Mouse (Mus musculus) liver, embryonic 16.5 days (tissue): ENCODE results near the gene Fbxl22. TPM values are rescaled to one million over a fixed set of nuclear protein-coding genes. Genes with fewer than 3 reads are reported as not detected.

Experiments used
- ATAC-seq: fragments of 200-750 bp; cut with Nextera tagmentation; 2 replicates; pipeline ENCODE4 v1.8.0; 2017; ENCODE audit warnings: low read depth, mild to moderate bottlenecking, moderate number of reproducible peaks, moderate library complexity
- H3K27ac ChIP-seq: fragments of 300-500 bp; sonication (generic); 2 replicates; pipeline ENCODE4 v1.5.1; 2014; ENCODE audit warnings: mild to moderate bottlenecking, low read length
- H3K27me3 ChIP-seq: fragments of 300-500 bp; sonication (generic); 2 replicates; pipeline ENCODE4 v1.6.1; 2014; ENCODE audit warnings: low read depth, low read length, mixed read lengths; ENCODE audit not compliant: control insufficient read depth, insufficient read depth
- H3K36me3 ChIP-seq: fragments of 300-500 bp; sonication (generic); 2 replicates; pipeline ENCODE4 v1.6.1; 2014; ENCODE audit warnings: mild to moderate bottlenecking; ENCODE audit not compliant: control insufficient read depth, insufficient read depth
- H3K4me1 ChIP-seq: fragments of 300-500 bp; sonication (generic); 2 replicates; pipeline ENCODE4 v1.6.1; 2014; ENCODE audit warnings: low read depth, low read length, mixed read lengths; ENCODE audit not compliant: control insufficient read depth
- H3K4me2 ChIP-seq: fragments of 300-500 bp; sonication (generic); 2 replicates; pipeline ENCODE4 v1.6.1; 2014; ENCODE audit warnings: low read depth, low read length, mixed read lengths
- H3K4me3 ChIP-seq: fragments of 300-500 bp; sonication (generic); 2 replicates; pipeline ENCODE4 v1.5.1; 2014; ENCODE audit warnings: low read depth, mild to moderate bottlenecking, low read length
- H3K9ac ChIP-seq: fragments of 300-500 bp; sonication (generic); 2 replicates; pipeline ENCODE4 v1.6.1; 2014; ENCODE audit warnings: low read depth, low read length
- H3K9me3 ChIP-seq: fragments of 300-500 bp; sonication (generic); replicated peaks from 2 replicates; pipeline ENCODE4 v1.6.1; 2016; ENCODE audit warnings: low read length; ENCODE audit not compliant: control insufficient read depth
- WGBS: fragments of 180-500 bp; shearing (Covaris S2); extraction: QIAGEN DNeasy Blood & Tissue Kit; methylation state at CpG from one replicate; pipeline ENCODE4 v1.1.7; 2014; ENCODE audit not compliant: insufficient replicate concordance; 5-methylcytosine and 5-hydroxymethylcytosine counted together
- polyA plus RNA-seq: library from polyadenylated mRNA; unstranded; fragments of >200 nt; fragmentation: Nextera tagmentation; extraction: Ambion mirVana; gene quantifications from 2 replicates; pipeline ENCODE4 v1.2.1, GENCODE M21; 2015

Fbxl22 gene
- polyA plus RNA-seq, 1 experiment from 2014 or later: 1.8 TPM

GRCm38 (mm10) chr9:66518901-66519300, 4.5 kb upstream of the Fbxl22 start:
- Histone ChIP-seq H3K9me3 (no peaks in the 10 kb centered on the region), H3K9ac (no peak overlapping the region), H3K27ac (no peak overlapping the region), H3K4me2 (no peak overlapping the region), H3K36me3 (peaks cover 23% of the 10 kb centered on the region), H3K4me3 (no peak overlapping the region), H3K4me1 (peaks cover 2% of the 10 kb centered on the region), H3K27me3 (no peaks in the 10 kb centered on the region)
- no peak for ATAC-seq
- 83% methylated on average over 5 of the region's 5 CpGs for WGBS

GRCm38 (mm10) chr9:66518251-66518650, 3.9 kb upstream of the Fbxl22 start:
- Histone ChIP-seq H3K9ac (no peak overlapping the region), H3K27ac (no peak overlapping the region), H3K4me3 (no peak overlapping the region), H3K4me1 (peaks cover 9% of the 10 kb centered on the region), H3K9me3 (no peaks in the 10 kb centered on the region), H3K4me2 (no peak overlapping the region), H3K36me3 (peaks cover 23% of the 10 kb centered on the region), H3K27me3 (no peaks in the 10 kb centered on the region)
- no peak for ATAC-seq
- 91% methylated on average over 5 of the region's 5 CpGs for WGBS

- Histone ChIP-seq H3K27me3 (no peaks in the 10 kb centered on the region), H3K4me2 (no peak overlapping the region), H3K36me3 (peaks cover 23% of the 10 kb centered on the region), H3K4me1 (peaks cover 14% of the 10 kb centered on the region), H3K27ac (no peak overlapping the region), H3K4me3 (no peak overlapping the region), H3K9ac (no peak overlapping the region), H3K9me3 (no peaks in the 10 kb centered on the region)
- no peak for ATAC-seq
- WGBS: 88% methylated on average over 10 of the region's 10 CpGs
These were observed 3.4 kb upstream of the Fbxl22 start for GRCm38 (mm10) chr9:66517746-66518145.

GRCm38 (mm10) chr9:66516296-66516940, 2.0 kb upstream of the Fbxl22 start:
- H3K36me3 ChIP-seq: peaks cover 23% of the 10 kb centered on the region

GRCm38 (mm10) chr9:66515680-66516210, 1.4 kb upstream of the Fbxl22 start:
- Histone ChIP-seq H3K9ac (no peak overlapping the region), H3K36me3 (peaks cover 23% of the 10 kb centered on the region)

More at GRCm38 (mm10) chr9:66516296-66516940, 2.0 kb upstream of the Fbxl22 start:
- WGBS: 77% methylated on average over 6 of the region's 6 CpGs
- Histone ChIP-seq H3K4me1 (peaks cover 27% of the 10 kb centered on the region), H3K9ac (no peak overlapping the region), H3K9me3 (no peaks in the 10 kb centered on the region), H3K4me2 (no peak overlapping the region), H3K27me3 (no peaks in the 10 kb centered on the region), H3K4me3 (no peak overlapping the region), H3K27ac (no peak overlapping the region)
- ATAC-seq: no peak

GRCm38 (mm10) chr9:66515115-66515514, 722 bp upstream of the Fbxl22 start:
- Histone ChIP-seq H3K36me3 (peaks cover 23% of the 10 kb centered on the region), H3K4me3 (no peak overlapping the region), H3K27ac (no peak overlapping the region), H3K4me1 (peaks cover 39% of the 10 kb centered on the region), H3K9ac (no peak overlapping the region), H3K4me2 (no peak overlapping the region), H3K9me3 (no peaks in the 10 kb centered on the region), H3K27me3 (no peaks in the 10 kb centered on the region)
- 53% methylated on average over 2 of the region's 2 CpGs for WGBS
- no peak for ATAC-seq

More at GRCm38 (mm10) chr9:66515680-66516210, 1.4 kb upstream of the Fbxl22 start:
- peaks cover 32% of the 10 kb centered on the region for H3K4me1 ChIP-seq
- H3K4me3 ChIP-seq: no peak overlapping the region
- no peak overlapping the region for H3K4me2 ChIP-seq
- ATAC-seq: no peak
- H3K9me3 ChIP-seq: no peaks in the 10 kb centered on the region
- 79% methylated on average over 10 of the region's 10 CpGs for WGBS
- no peaks in the 10 kb centered on the region for H3K27me3 ChIP-seq
- H3K27ac ChIP-seq: no peak overlapping the region

- H3K36me3 ChIP-seq: peaks cover 34% of the 10 kb centered on the region
- no peaks in the 10 kb centered on the region for H3K27me3 ChIP-seq
- no peak overlapping the region for H3K4me2 ChIP-seq
- H3K9me3 ChIP-seq: no peaks in the 10 kb centered on the region
- H3K27ac ChIP-seq: 0 out of 2 replicates have a peak overlapping the region, but pooled peaks have one; percentile 3
- H3K4me1 ChIP-seq: peaks cover 40% of the 10 kb centered on the region
- 77% methylated on average over 4 of the region's 4 CpGs for WGBS
- H3K4me3 ChIP-seq: no peak overlapping the region
- H3K9ac ChIP-seq: no peak overlapping the region
- ATAC-seq: no peak
These were observed 635 bp downstream of the Fbxl22 start for GRCm38 (mm10) chr9:66513661-66514255.

GRCm38 (mm10) chr9:66513150-66513549, 1.2 kb downstream of the Fbxl22 start:
- Histone ChIP-seq H3K4me3 (no peak overlapping the region), H3K4me2 (0 out of 2 replicates have a peak overlapping the region, but pooled peaks have one; percentile 87), H3K36me3 (peaks cover 39% of the 10 kb centered on the region), H3K27ac (peak overlapping the region; percentile 23; the same call in 1 of the 2 replicates), H3K27me3 (no peaks in the 10 kb centered on the region), H3K4me1 (peaks cover 40% of the 10 kb centered on the region), H3K9me3 (no peaks in the 10 kb centered on the region), H3K9ac (no peak overlapping the region)
- no peak for ATAC-seq

GRCm38 (mm10) chr9:66512351-66512671, 2.1 kb downstream of the Fbxl22 start:
- Histone ChIP-seq H3K27me3 (no peaks in the 10 kb centered on the region), H3K9me3 (no peaks in the 10 kb centered on the region), H3K36me3 (peaks cover 40% of the 10 kb centered on the region), H3K4me2 (peak overlapping the region; percentile 87), H3K9ac (peak overlapping the region; percentile 76), H3K4me1 (peaks cover 40% of the 10 kb centered on the region), H3K4me3 (peak overlapping the region; percentile 67), H3K27ac (peak overlapping the region; percentile 91)
- peak; percentile 74 for ATAC-seq
- WGBS: 0% methylated on average over 8 of the region's 8 CpGs
